Mouse (Mus musculus): Measurements from ENCODE around the gene Pde4dip.

GRCm38 (mm10) chr3:97932131-97932530 is 43.6 kb upstream of the Pde4dip start:
- no peak for TF ChIP-seq CTCF (IDR thresholded peaks at IDR 0.05; ENCODE audit: insufficient read depth, low read depth, low read length)
- no peak for TF ChIP-seq POLR2A (IDR thresholded peaks at IDR 0.05; ENCODE audit: insufficient read depth, low read depth, low read length)

All from olfactory bulb, adult 2 months (tissue).